Mouse (Mus musculus): Measurements from ENCODE around the gene Lmf1. TPM values are rescaled to one million over a fixed set of nuclear protein-coding genes. Genes with fewer than 3 reads are reported as not detected.

Lmf1 gene
- 10 to 100 TPM; 19.6 to 27.4 TPM for polyA plus RNA-seq (2012; fragmentation: generic; extraction: Trizol)

DNA sequence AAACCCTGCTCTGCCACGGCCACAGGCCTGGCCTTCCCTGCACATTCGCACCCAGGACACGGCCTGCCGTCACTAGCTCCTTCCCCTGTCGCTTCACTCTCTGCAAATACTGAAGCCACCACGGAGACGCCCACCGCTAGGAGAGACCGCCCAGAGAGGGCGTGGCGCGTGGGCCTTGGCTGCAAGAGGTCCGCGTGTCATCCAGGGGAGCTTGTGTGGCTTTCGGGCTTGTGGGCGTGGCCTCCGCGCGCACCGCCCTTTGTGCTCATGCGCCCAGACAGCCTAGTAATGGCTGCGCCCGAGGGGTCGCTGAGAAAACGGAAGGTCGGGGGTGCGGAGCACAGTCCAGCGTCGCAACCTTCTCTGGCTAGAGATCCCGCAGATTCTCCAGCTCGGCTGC is at the start of gene Lmf1:
Gene Lmf1 (plus strand): TSS at position 166 of the 400 bp plus-strand sequence.

GRCm38 (mm10) chr17:25570648-25571452 is 8.0 kb upstream of the Lmf1 start, which contains the start of gene Sox8:
Gene Sox8, minus strand, starts transcription at chr17:25570686.

Other genes starting within 250 kb of the Lmf1 start
- gene Tpsab1, start 233.5 kb upstream of the Lmf1 start, polyA plus RNA-seq (2012; fragmentation: generic; extraction: Trizol) = not detected
- gene Tpsb2, start 212.8 kb upstream of the Lmf1 start, polyA plus RNA-seq (2012; fragmentation: generic; extraction: Trizol) = not detected
- not detected for gene Tpsg1, start 209.8 kb upstream of the Lmf1 start, polyA plus RNA-seq (2012; fragmentation: generic; extraction: Trizol)
- gene Cacna1h, start 145.3 kb upstream of the Lmf1 start, polyA plus RNA-seq (2012; fragmentation: generic; extraction: Trizol) = not detected
- not detected for gene Tekt4, start 124.5 kb upstream of the Lmf1 start, polyA plus RNA-seq (2012; fragmentation: generic; extraction: Trizol)
- not detected for gene Sstr5, start 81.8 kb upstream of the Lmf1 start, polyA plus RNA-seq (2012; fragmentation: generic; extraction: Trizol)
- gene Sox8, start 8.4 kb upstream of the Lmf1 start, polyA plus RNA-seq (2012; fragmentation: generic; extraction: Trizol) = not detected
- under 1 TPM; 0.68 to 0.90 TPM for gene Gng13, start 138.1 kb downstream of the Lmf1 start, polyA plus RNA-seq (2012; fragmentation: generic; extraction: Trizol)
- 10 to 100 TPM; 13.0 to 64.2 TPM for gene Chtf18, start 148.3 kb downstream of the Lmf1 start, polyA plus RNA-seq (2012; fragmentation: generic; extraction: Trizol)
- 10 to 100 TPM; 29.8 to 35.4 TPM for gene Rpusd1, start 148.6 kb downstream of the Lmf1 start, polyA plus RNA-seq (2012; fragmentation: generic; extraction: Trizol)
- under 1 TPM; 0.01 to 0.05 TPM for gene Mslnl, start 157.0 kb downstream of the Lmf1 start, polyA plus RNA-seq (2012; fragmentation: generic; extraction: Trizol)
- gene Msln, start 175.3 kb downstream of the Lmf1 start, polyA plus RNA-seq (2012; fragmentation: generic; extraction: Trizol) = 10 to 100 TPM in 1 of 2 experiments, 1 to 10 TPM in 1; 5.9 to 17.1 TPM
- 10 to 100 TPM; 19.4 to 24.0 TPM for gene Narfl, start 194.7 kb downstream of the Lmf1 start, polyA plus RNA-seq (2012; fragmentation: generic; extraction: Trizol)
- gene Haghl, start 206.6 kb downstream of the Lmf1 start, polyA plus RNA-seq (2012; fragmentation: generic; extraction: Trizol) = 10 to 100 TPM; 33.9 to 66.4 TPM
- gene Ccdc78, start 207.5 kb downstream of the Lmf1 start, polyA plus RNA-seq (2012; fragmentation: generic; extraction: Trizol) = under 1 TPM; 0.11 to 0.14 TPM
- 10 to 100 TPM; 89.1 to 99.0 TPM for gene Fam173a, start 213.8 kb downstream of the Lmf1 start, polyA plus RNA-seq (2012; fragmentation: generic; extraction: Trizol)
- gene AC134908.4, start 216.6 kb downstream of the Lmf1 start, polyA plus RNA-seq (2012; fragmentation: generic; extraction: Trizol) = 1 to 10 TPM in 1 of 2 experiments, not detected in 1; 1.4 TPM
- gene Metrn, start 218.1 kb downstream of the Lmf1 start, polyA plus RNA-seq (2012; fragmentation: generic; extraction: Trizol) = 100 to 1,000 TPM in 1 of 2 experiments, 10 to 100 TPM in 1; 88.0 to 177 TPM
- gene Fbxl16, start 230.0 kb downstream of the Lmf1 start, polyA plus RNA-seq (2012; fragmentation: generic; extraction: Trizol) = under 1 TPM; 0.05 to 0.27 TPM
- 10 to 100 TPM in 1 of 2 experiments, 1 to 10 TPM in 1; 10.0 to 27.6 TPM for gene Wdr24, start 244.5 kb downstream of the Lmf1 start, polyA plus RNA-seq (2012; fragmentation: generic; extraction: Trizol)
- gene Jmjd8, start 249.8 kb downstream of the Lmf1 start, polyA plus RNA-seq (2012; fragmentation: generic; extraction: Trizol) = 10 to 100 TPM; 14.3 to 39.3 TPM